Mouse (Mus musculus) CD4-positive naive resting alpha-beta T cell, adult 57 days (primary cell): ENCODE results near the gene Ifi27. TPM values are rescaled to one million over a fixed set of nuclear protein-coding genes. Genes with fewer than 3 reads are reported as not detected.

Experiments
- total RNA-seq: library from RNA; stranded (reverse); gene quantifications from one replicate; pipeline ENCODE4 v1.2.4, GENCODE M21; 2023

The Ifi27 gene
- total RNA-seq: 137 TPM

GRCm38 (mm10) chr12:103433986-103434731 lies at the start of gene Ifi27:
TSS of gene Ifi27 (plus strand) at chr12:103434211.

GRCm38 (mm10) chr12:103388505-103389347 lies 45.3 kb upstream of the Ifi27 start, which contains the start of gene Otub2:
TSS of gene Otub2 (plus strand) at chr12:103388682.

GRCm38 (mm10) chr12:103407720-103408119 lies 26.3 kb upstream of the Ifi27 start, which contains the start of gene 9330161L09Rik:
TSS of gene 9330161L09Rik (minus strand) at chr12:103407820.

GRCm38 (mm10) chr12:103425729-103426470 lies 8.1 kb upstream of the Ifi27 start, which contains the start of gene Ddx24:
TSS of gene Ddx24 (minus strand) at chr12:103425830.

GRCm38 (mm10) chr12:103443524-103443923 lies 9.5 kb downstream of the Ifi27 start, which contains the start of gene Ifi27l2a:
TSS of gene Ifi27l2a (minus strand) at chr12:103443680.

GRCm38 (mm10) chr12:103457140-103457539 lies 23.1 kb downstream of the Ifi27 start, which contains the start of gene Ifi27l2b:
TSS of gene Ifi27l2b (minus strand) at chr12:103457223.

Other genes starting within 250 kb of the Ifi27 start
- not detected for gene Prima1, start 192.1 kb upstream of the Ifi27 start, total RNA-seq
- gene Fam181a, start 123.2 kb upstream of the Ifi27 start, total RNA-seq: not detected
- gene Asb2, start 78.2 kb upstream of the Ifi27 start, total RNA-seq: 4.6 TPM
- 1.3 TPM for gene Otub2, start 45.5 kb upstream of the Ifi27 start, total RNA-seq
- gene 9330161L09Rik, start 26.4 kb upstream of the Ifi27 start, total RNA-seq: 10.2 TPM
- 199 TPM for gene Ddx24, start 8.4 kb upstream of the Ifi27 start, total RNA-seq
- gene Ifi27l2a, start 9.5 kb downstream of the Ifi27 start, total RNA-seq: 242 TPM
- gene Ifi27l2b, start 23.0 kb downstream of the Ifi27 start, total RNA-seq: not detected
- gene Ppp4r4, start 98.1 kb downstream of the Ifi27 start, total RNA-seq: not detected
- not detected for gene Serpina10, start 197.2 kb downstream of the Ifi27 start, total RNA-seq
- gene Serpina6, start 223.0 kb downstream of the Ifi27 start, total RNA-seq: not detected
- not detected for gene Serpina16, start 241.9 kb downstream of the Ifi27 start, total RNA-seq